20 mouse cellular contexts compared by ENCODE assay signal in the genomic region with DNA sequence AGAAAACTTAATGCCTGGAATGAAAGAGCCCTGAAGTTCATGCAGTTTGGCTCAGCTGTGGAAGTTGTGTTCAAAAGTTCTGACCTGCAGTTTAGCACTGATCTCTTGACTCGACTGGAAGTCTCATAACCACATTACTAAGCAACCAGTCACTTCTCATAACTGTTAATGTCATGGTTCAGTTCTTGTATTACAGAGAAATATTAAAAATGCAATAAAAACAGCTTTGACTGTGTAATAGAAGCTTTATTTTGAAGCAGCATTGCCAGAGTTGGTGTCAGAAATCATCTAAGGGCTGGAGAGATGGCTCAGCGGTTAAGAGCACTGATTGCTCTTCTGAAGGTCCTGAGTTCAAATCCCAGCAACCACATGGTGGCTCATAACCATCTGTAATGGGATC. TPM values are rescaled to one million over a fixed set of nuclear protein-coding genes. Genes with fewer than 3 reads are reported as not detected.
DNase-seq lines count a peak whose midpoint lies in the region; ATAC-seq lines count a peak whose summit lies in the region.
"Had no signal": no experiment of that assay in that cellular context is flagged by ENCODE, and none has a peak within 500 bp of the region (broad histone marks: within the 10 kb centered on the region; RNA-seq: fewer than 3 reads in every experiment).

No protein-coding gene starts in this region.

- peak overlapping the region; percentile 65; the same call in 1 of the 2 replicates for H3K4me3 ChIP-seq in liver, embryonic 11.5 days (ENCODE audit: low read depth, low read length)
- H3K4me3 ChIP-seq in embryonic facial prominence, embryonic 15.5 days (replicated peaks): peak overlapping the region; percentile 63
- H3K4me3 ChIP-seq in liver, embryonic 15.5 days (replicated peaks): no peak overlapping the region
- H3K4me3 ChIP-seq: hindbrain, embryonic 15.5 days; myocyte had no signal

- no peak overlapping the region for H3K27ac ChIP-seq in liver, embryonic 11.5 days (ENCODE audit: low read depth, low read length)
- H3K27ac ChIP-seq in embryonic facial prominence, embryonic 15.5 days (replicated peaks): no peak overlapping the region
- H3K27ac ChIP-seq in liver, embryonic 15.5 days (replicated peaks): no peak overlapping the region
- H3K27ac ChIP-seq: hindbrain, embryonic 15.5 days had no signal

- DNase-seq in liver, embryonic 11.5 days (ENCODE audit: low spot score): no peak
- DNase-seq in liver: no peak
- peak; percentile 92 for DNase-seq in 3T3-L1 (ENCODE audit: low read depth, low spot score)
- DNase-seq in layer of hippocampus, adult 11-12 months (ENCODE audit: low spot score): no peak
- no peak for DNase-seq in cerebellum, adult 18-20 months
- DNase-seq: adrenal gland, postnatal 36 days; cerebellum, adult 9-11 months; heart, postnatal 14 days; kidney, adult 8-10 months; layer of hippocampus, postnatal 36 days; midbrain, embryonic 14.5 days; thymus, adult 18-20 months had no signal

- H3K4me2 ChIP-seq in liver, embryonic 11.5 days: peak overlapping the region; percentile 84; the same call in 1 of the 2 replicates
- H3K4me2 ChIP-seq in embryonic facial prominence, embryonic 15.5 days (replicated peaks): 0 out of 2 replicates have a peak overlapping the region, but pooled peaks have one; percentile 95
- H3K4me2 ChIP-seq in liver, embryonic 15.5 days: 0 out of 2 replicates have a peak overlapping the region, but pooled peaks have one; percentile 68
- H3K4me2 ChIP-seq: heart, embryonic 11.5 days; hindbrain, embryonic 15.5 days had no signal

- 0 out of 2 replicates have a peak, but pooled peaks cover 6% of the 10 kb centered on the region for H3K4me1 ChIP-seq in liver, embryonic 11.5 days (replicated peaks; ENCODE audit: control insufficient read depth, insufficient read depth, low read length)
- peaks cover 19% of the 10 kb centered on the region for H3K4me1 ChIP-seq in embryonic facial prominence, embryonic 15.5 days
- H3K4me1 ChIP-seq in liver, embryonic 15.5 days (replicated peaks): peaks cover 16% of the 10 kb centered on the region; the same call in 1 of the 2 replicates

- peaks cover 49% of the 10 kb centered on the region for H3K27me3 ChIP-seq in liver, embryonic 11.5 days (replicated peaks; ENCODE audit: control insufficient read depth, insufficient read depth, low read length)
- peaks cover 41% of the 10 kb centered on the region for H3K27me3 ChIP-seq in embryonic facial prominence, embryonic 15.5 days
- H3K27me3 ChIP-seq in liver, embryonic 15.5 days: peaks cover 52% of the 10 kb centered on the region

- no peaks in the 10 kb centered on the region for H3K9me3 ChIP-seq in liver, embryonic 11.5 days (ENCODE audit: control insufficient read depth, low read length)
- no peaks in the 10 kb centered on the region for H3K9me3 ChIP-seq in embryonic facial prominence, embryonic 15.5 days (replicated peaks)
- H3K9me3 ChIP-seq in liver, embryonic 15.5 days (replicated peaks): no peaks in the 10 kb centered on the region
- H3K9me3 ChIP-seq: hindbrain, embryonic 15.5 days had no signal

- no peak for ATAC-seq in liver, embryonic 11.5 days (replicated peaks; ENCODE audit: low FRiP score)
- no peak for ATAC-seq in embryonic facial prominence, embryonic 15.5 days (ENCODE audit: insufficient number of reproducible peaks, low FRiP score, low TSS enrichment, low read depth)
- ATAC-seq in liver, embryonic 15.5 days (ENCODE audit: insufficient read depth): no peak
- ATAC-seq: activated CD4-positive, CD25-positive, alpha-beta regulatory T cell, adult 4 months; forebrain, embryonic 14.5 days; Patski had no signal

- no peaks in the 10 kb centered on the region for H3K36me3 ChIP-seq in liver, embryonic 11.5 days (ENCODE audit: control insufficient read depth, insufficient read depth, low read length)
- no peaks in the 10 kb centered on the region for H3K36me3 ChIP-seq in embryonic facial prominence, embryonic 15.5 days
- H3K36me3 ChIP-seq in liver, embryonic 15.5 days (replicated peaks): no peaks in the 10 kb centered on the region
- H3K36me3 ChIP-seq: hindbrain, embryonic 15.5 days had no signal

- 56% methylated on average over 2 of the region's 2 CpGs for WGBS in liver, embryonic 11.5 days
- 48% methylated on average over 2 of the region's 2 CpGs for WGBS in embryonic facial prominence, embryonic 15.5 days
- WGBS in liver, embryonic 15.5 days (ENCODE audit: insufficient replicate concordance): 37% methylated on average over 2 of the region's 2 CpGs

- H3K9ac ChIP-seq in liver, embryonic 11.5 days (ENCODE audit: low read depth, low read length): no peak overlapping the region
- no peak overlapping the region for H3K9ac ChIP-seq in embryonic facial prominence, embryonic 15.5 days
- H3K9ac ChIP-seq in liver, embryonic 15.5 days: no peak overlapping the region
- H3K9ac ChIP-seq: hindbrain, embryonic 15.5 days had no signal

RNA-seq across cellular contexts. Expression of a gene that starts 1.5 kb away (rescaled TPM):
- 55.7 and 55.9 TPM in 2 replicates for polyA plus RNA-seq in liver, embryonic 11.5 days (2014; fragmentation: Nextera tagmentation; extraction: Ambion mirVana)
- 60.5 and 68.7 TPM in 2 replicates for polyA plus RNA-seq in embryonic facial prominence, embryonic 15.5 days (2015; fragmentation: Nextera tagmentation; extraction: Ambion mirVana)
- polyA plus RNA-seq in liver, embryonic 15.5 days (2015; fragmentation: Nextera tagmentation; extraction: Ambion mirVana): 15.7 and 29.9 TPM in 2 replicates
